8 mouse cellular contexts compared by ENCODE assay signal in genomic region chr7:70362526-70363170, GRCm38 (mm10). TPM values are rescaled to one million over a fixed set of nuclear protein-coding genes. Genes with fewer than 3 reads are reported as not detected.
DNase-seq lines count a peak whose midpoint lies in the region; ATAC-seq and TF ChIP-seq lines count a peak whose summit lies in the region.

No protein-coding gene starts in this region.

- H3K4me1 ChIP-seq in heart, embryonic 13.5 days = peaks cover 18% of the 10 kb centered on the region
- H3K4me1 ChIP-seq in forebrain, embryonic 12.5 days = peaks cover 11% of the 10 kb centered on the region
- H3K4me1 ChIP-seq in kidney, embryonic 15.5 days = peaks cover 5% of the 10 kb centered on the region; the same call in 1 of the 2 replicates
- no peaks in the 10 kb centered on the region for H3K4me1 ChIP-seq in midbrain, postnatal 0 days (ENCODE audit: insufficient read depth, low read length)

- H3K4me3 ChIP-seq in heart, embryonic 13.5 days = peak overlapping the region; percentile 80
- peak overlapping the region; percentile 83 for H3K4me3 ChIP-seq in forebrain, embryonic 12.5 days (replicated peaks)
- peak overlapping the region; percentile 84 for H3K4me3 ChIP-seq in kidney, embryonic 15.5 days (replicated peaks)
- H3K4me3 ChIP-seq in midbrain, postnatal 0 days (ENCODE audit: low read depth, low read length) = peak overlapping the region; percentile 68

- peaks cover 2% of the 10 kb centered on the region for H3K36me3 ChIP-seq in heart, embryonic 13.5 days
- H3K36me3 ChIP-seq in forebrain, embryonic 12.5 days (replicated peaks) = peaks cover 6% of the 10 kb centered on the region
- H3K36me3 ChIP-seq in kidney, embryonic 15.5 days = peaks cover 10% of the 10 kb centered on the region
- no peaks in the 10 kb centered on the region for H3K36me3 ChIP-seq in midbrain, postnatal 0 days (ENCODE audit: insufficient read depth, low read length)

- intact Hi-C loops in heart, postnatal 14 days (cut with DNase I) = loop anchor here (2.0 to 10.0 kb wide), 8 partner anchors 16 to 1782 kb away; no protein-coding TSS in a partner anchor

- peak overlapping the region; percentile 81 for H3K9ac ChIP-seq in heart, embryonic 13.5 days
- H3K9ac ChIP-seq in forebrain, embryonic 12.5 days = peak overlapping the region; percentile 75
- peak overlapping the region; percentile 98 for H3K9ac ChIP-seq in kidney, embryonic 15.5 days
- 0 out of 2 replicates have a peak overlapping the region, but pooled peaks have one; percentile 44 for H3K9ac ChIP-seq in midbrain, postnatal 0 days (replicated peaks; ENCODE audit: low read length, poor library complexity, severe bottlenecking)

- peaks cover 47% of the 10 kb centered on the region for H3K27me3 ChIP-seq in heart, embryonic 13.5 days (replicated peaks)
- H3K27me3 ChIP-seq in forebrain, embryonic 12.5 days = peaks cover 32% of the 10 kb centered on the region
- no peaks in the 10 kb centered on the region for H3K27me3 ChIP-seq in kidney, embryonic 15.5 days
- peaks cover 33% of the 10 kb centered on the region for H3K27me3 ChIP-seq in midbrain, postnatal 0 days (ENCODE audit: insufficient read depth, low read length)

- no peak for TF ChIP-seq CTCF in midbrain, postnatal 0 days (IDR thresholded peaks at IDR 0.05)

- no peak for ATAC-seq in heart, embryonic 13.5 days (ENCODE audit: extremely low read depth, insufficient number of reproducible peaks, low FRiP score, low TSS enrichment)
- no peak for ATAC-seq in forebrain, embryonic 12.5 days (ENCODE audit: low FRiP score)
- no peak for ATAC-seq in kidney, embryonic 15.5 days (replicated peaks; ENCODE audit: low FRiP score)
- no peak for ATAC-seq in midbrain, postnatal 0 days (ENCODE audit: low FRiP score)

- no peaks in the 10 kb centered on the region for H3K9me3 ChIP-seq in heart, embryonic 13.5 days
- H3K9me3 ChIP-seq in forebrain, embryonic 12.5 days = no peaks in the 10 kb centered on the region
- no peaks in the 10 kb centered on the region for H3K9me3 ChIP-seq in kidney, embryonic 15.5 days (replicated peaks)
- no peaks in the 10 kb centered on the region for H3K9me3 ChIP-seq in midbrain, postnatal 0 days (ENCODE audit: low read length)

- peak overlapping the region; percentile 82 for H3K4me2 ChIP-seq in heart, embryonic 13.5 days
- peak overlapping the region; percentile 72 for H3K4me2 ChIP-seq in forebrain, embryonic 12.5 days
- peak overlapping the region; percentile 75 for H3K4me2 ChIP-seq in kidney, embryonic 15.5 days
- H3K4me2 ChIP-seq in midbrain, postnatal 0 days (ENCODE audit: low read depth, low read length, poor library complexity, severe bottlenecking) = peak overlapping the region; percentile 87

- no peak for DNase-seq in heart, postnatal 14 days
- no peak for DNase-seq in midbrain, postnatal 0 days (ENCODE audit: low spot score)
- no peak for DNase-seq in adipocyte (ENCODE audit: low spot score)
- no peak for DNase-seq in left cerebral cortex, adult 18-20 months (ENCODE audit: low spot score in 2 of 2)
- DNase-seq in right cerebral cortex, postnatal 4 days = no peak

- H3K27ac ChIP-seq in heart, embryonic 13.5 days (replicated peaks) = peak overlapping the region; percentile 98
- peak overlapping the region; percentile 100 for H3K27ac ChIP-seq in forebrain, embryonic 12.5 days
- H3K27ac ChIP-seq in kidney, embryonic 15.5 days = peak overlapping the region; percentile 100
- peak overlapping the region; percentile 63; the same call in 1 of the 2 replicates for H3K27ac ChIP-seq in midbrain, postnatal 0 days (ENCODE audit: low read depth, low read length)

- WGBS in heart, embryonic 13.5 days = 16% methylated on average over 12 of the region's 12 CpGs
- WGBS in forebrain, embryonic 12.5 days = 2% methylated on average over 12 of the region's 12 CpGs
- 7% methylated on average over 12 of the region's 12 CpGs for WGBS in kidney, embryonic 15.5 days
- 4% methylated on average over 12 of the region's 12 CpGs for WGBS in midbrain, postnatal 0 days

RNA-seq across cellular contexts. Expression of gene Nr2f2, which starts 3.9 kb away (rescaled TPM):
- 24.5 and 27.3 TPM in 2 replicates for polyA plus RNA-seq in heart, embryonic 13.5 days (2015; fragmentation: Nextera tagmentation; extraction: Ambion mirVana)
- 10 to 100 TPM; 24.8 to 26.9 TPM for total RNA-seq in heart, postnatal 14 days (2021)
- 129 and 162 TPM in 2 replicates for polyA plus RNA-seq in forebrain, embryonic 12.5 days (2016; fragmentation: Nextera tagmentation; extraction: Ambion mirVana)
- polyA plus RNA-seq in kidney, embryonic 15.5 days (2015; fragmentation: Nextera tagmentation; extraction: Ambion mirVana) = 230 and 240 TPM in 2 replicates
- 38.9 and 43.2 TPM in 2 replicates for total RNA-seq in midbrain, postnatal 0 days (2014; rRNA removed)
- 65.4 and 81.6 TPM in 2 replicates for polyA plus RNA-seq in midbrain, postnatal 0 days (2015; fragmentation: Nextera tagmentation; extraction: Ambion mirVana)
- 10 to 100 TPM; 35.3 to 42.7 TPM for total RNA-seq in left cerebral cortex, adult 18-20 months (2021)

Comparison
In these comparisons a context has a peak if more than half of its experiments do, and no peak if none do; other contexts are left out.
1. H3K9ac ChIP-seq: peak in every context shown above with its lines; median percentile 98 in kidney, embryonic 15.5 days; 81 in heart, embryonic 13.5 days; 75 in forebrain, embryonic 12.5 days; 44 in midbrain, postnatal 0 days.